Mouse (Mus musculus) liver, adult 2 months (tissue): ENCODE data around the gene Skap1.

Source experiments
- CTCF ChIP-seq: fragments of 200-500 bp; IDR thresholded peaks from 2 replicates; pipeline ENCODE4 v1.5.1; 2011; ENCODE audit warnings: low read depth, low read length, control low read depth
- POLR2A ChIP-seq: fragments of 200-500 bp; IDR thresholded peaks from 2 replicates; pipeline ENCODE4 v1.6.1; 2011; ENCODE audit warnings: low read length, control low read depth; ENCODE audit not compliant: insufficient read depth; ENCODE audit errors: extremely low read depth

DNA sequence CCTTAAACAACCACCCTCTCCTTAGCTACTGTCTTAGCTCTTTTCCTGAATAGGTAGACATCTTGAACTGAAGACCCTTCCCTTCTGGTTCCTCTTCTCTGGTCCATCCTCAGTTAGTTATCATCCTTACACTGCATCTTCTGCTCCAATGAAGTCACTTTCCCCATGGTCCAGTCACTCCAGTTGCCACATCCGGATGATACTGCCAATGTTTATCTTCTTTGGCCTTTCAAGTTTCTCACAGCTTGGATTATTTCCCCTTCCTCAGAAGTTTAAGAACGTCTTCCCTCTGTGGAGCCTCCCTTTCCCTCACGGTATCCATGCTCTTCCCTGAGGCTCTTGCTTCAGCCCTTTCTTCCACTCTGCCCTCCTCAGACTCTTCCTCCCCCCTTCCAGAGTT lies 38.6 kb downstream of the Skap1 start:
- TF ChIP-seq CTCF, result no peak
- TF ChIP-seq POLR2A, result no peak
